Mouse (Mus musculus): ENCODE data around the gene Lrrc9. TPM values are rescaled to one million over a fixed set of nuclear protein-coding genes. Genes with fewer than 3 reads are reported as not detected.
A peak's percentile ranks its signal among the peaks of the same experiment; 100 is the strongest.

Lrrc9 gene
- polyA plus RNA-seq, 1 experiment = 3.1 TPM

DNA sequence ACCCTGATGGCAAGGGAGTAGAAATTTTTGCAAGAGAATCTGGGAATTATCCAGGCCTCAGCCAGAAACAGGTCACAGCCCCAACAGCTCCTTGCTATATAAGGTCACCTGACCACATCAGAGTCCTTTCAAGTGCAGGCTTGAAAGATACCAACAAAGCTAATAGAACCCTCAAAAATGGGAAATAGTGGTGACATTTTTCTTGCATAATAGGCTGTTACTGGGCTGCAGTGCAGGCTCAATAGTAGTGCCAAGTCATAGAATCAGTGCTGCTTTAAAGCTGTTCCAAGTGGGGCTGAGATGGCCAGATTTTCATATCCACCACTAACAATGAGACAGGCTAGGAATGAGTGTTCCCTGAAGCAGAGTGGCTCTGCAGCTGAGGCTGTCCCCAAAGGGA lies 40.6 kb downstream of the Lrrc9 start:
- TF ChIP-seq POLR2A (IDR thresholded peaks at IDR 0.05; ENCODE audit: borderline replicate concordance, extremely low read depth, insufficient read depth, insufficient read length, poor library complexity, severe bottlenecking) (no peak), CTCF (IDR thresholded peaks at IDR 0.05; ENCODE audit: borderline replicate concordance, extremely low read depth, insufficient read depth, insufficient read length) (no peak)
- peak; percentile 64 for DNase-seq (ENCODE audit: low read depth)

DNA sequence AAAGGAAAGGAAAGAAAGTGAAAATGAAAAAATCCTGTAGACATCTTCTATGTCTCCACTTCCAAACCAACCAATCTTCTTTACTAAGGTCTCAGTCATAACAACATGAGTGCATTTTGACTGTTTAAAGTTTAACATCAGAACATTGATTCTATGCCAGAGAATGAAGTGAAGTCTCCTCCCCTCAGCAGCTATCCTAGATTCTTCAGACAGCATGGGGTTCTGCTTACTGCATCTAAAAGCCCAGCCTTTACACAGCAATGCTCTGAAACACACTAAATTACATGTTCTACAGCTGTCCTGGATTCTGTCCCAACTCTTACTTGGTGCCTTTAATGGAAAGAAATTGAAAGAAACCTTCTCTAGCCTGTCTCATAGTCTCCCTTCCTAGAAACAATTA lies 43.2 kb downstream of the Lrrc9 start:
- TF ChIP-seq CTCF (IDR thresholded peaks at IDR 0.05; ENCODE audit: borderline replicate concordance, extremely low read depth, insufficient read depth, insufficient read length) (no peak), POLR2A (IDR thresholded peaks at IDR 0.05; ENCODE audit: borderline replicate concordance, extremely low read depth, insufficient read depth, insufficient read length, poor library complexity, severe bottlenecking) (no peak)
- DNase-seq (ENCODE audit: low read depth) = no peak

DNA sequence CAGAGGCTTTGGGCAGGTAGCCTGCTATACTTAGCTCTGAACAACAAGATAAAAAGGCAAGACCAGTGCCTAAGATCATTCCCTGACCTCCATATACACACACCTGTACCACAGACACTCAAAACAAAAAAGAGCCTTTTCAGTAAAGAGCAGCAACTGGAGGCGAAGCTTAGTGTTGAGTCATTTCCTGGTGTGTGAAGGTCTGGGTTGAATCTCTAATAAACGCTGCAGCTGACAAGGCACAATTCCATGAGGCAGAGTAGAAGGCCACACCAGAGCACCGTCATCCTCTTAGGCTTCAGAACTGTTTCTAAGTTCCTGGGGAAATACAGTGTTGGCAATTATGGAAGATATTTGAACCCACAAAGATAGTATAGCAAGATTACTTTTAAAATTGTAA lies 45.8 kb downstream of the Lrrc9 start:
- no peak for DNase-seq (ENCODE audit: low read depth)
- TF ChIP-seq POLR2A (IDR thresholded peaks at IDR 0.05; ENCODE audit: borderline replicate concordance, extremely low read depth, insufficient read depth, insufficient read length, poor library complexity, severe bottlenecking) = no peak
- no peak for TF ChIP-seq CTCF (IDR thresholded peaks at IDR 0.05; ENCODE audit: borderline replicate concordance, extremely low read depth, insufficient read depth, insufficient read length)

DNA sequence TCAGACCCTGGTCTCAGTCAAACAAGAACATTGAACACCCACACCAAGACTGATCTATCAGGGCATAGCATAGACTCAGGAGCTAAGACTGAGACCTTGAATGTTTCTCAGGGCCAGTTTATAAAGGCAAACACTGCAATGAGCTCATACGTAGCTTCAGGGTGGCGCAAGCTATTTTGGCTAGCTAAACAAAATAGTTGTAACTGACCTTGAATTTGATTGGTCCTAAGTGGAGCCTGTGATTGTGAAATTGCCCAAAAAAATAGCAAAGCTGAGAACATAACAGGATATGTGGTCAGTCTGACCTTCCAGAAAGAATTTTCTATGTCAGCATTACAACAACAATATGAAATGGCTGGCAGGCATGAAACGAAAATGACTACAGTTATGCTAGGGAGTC lies 48.3 kb downstream of the Lrrc9 start:
- no peak for DNase-seq (ENCODE audit: low read depth)
- TF ChIP-seq CTCF (IDR thresholded peaks at IDR 0.05; ENCODE audit: borderline replicate concordance, extremely low read depth, insufficient read depth, insufficient read length) = no peak
- no peak for TF ChIP-seq POLR2A (IDR thresholded peaks at IDR 0.05; ENCODE audit: borderline replicate concordance, extremely low read depth, insufficient read depth, insufficient read length, poor library complexity, severe bottlenecking)

DNA sequence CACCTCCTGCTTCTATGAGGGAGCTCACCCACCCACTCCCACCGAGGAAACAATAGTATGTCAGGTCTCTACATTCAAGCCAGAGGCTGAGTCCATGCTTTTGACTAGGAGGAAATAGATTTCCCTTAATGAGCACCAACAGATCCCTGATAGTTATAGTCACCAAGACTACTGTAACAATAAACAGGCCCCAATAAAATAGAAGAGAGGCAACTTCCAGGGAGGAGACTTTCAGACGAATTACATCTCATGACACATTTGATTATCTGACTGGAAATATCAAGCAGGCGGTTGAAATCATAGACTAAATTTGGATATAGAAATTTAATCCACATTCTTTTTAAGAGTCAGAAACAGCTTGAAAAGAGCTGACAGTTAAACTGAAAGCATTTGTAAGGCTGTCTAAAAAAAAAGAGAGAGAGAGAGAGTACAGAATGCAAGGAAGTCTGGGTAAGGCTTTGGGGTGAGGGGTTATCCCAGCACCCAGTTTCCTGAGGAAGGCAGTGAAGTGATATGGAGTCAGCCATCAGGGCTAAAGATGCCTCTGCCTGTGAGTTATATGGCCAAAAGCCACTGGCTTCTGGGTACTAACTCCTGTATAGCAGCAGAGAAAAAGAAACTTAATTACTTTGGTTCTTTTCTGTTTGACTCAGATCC lies 49.5 kb downstream of the Lrrc9 start:
- no peak for DNase-seq (ENCODE audit: low read depth)

DNA sequence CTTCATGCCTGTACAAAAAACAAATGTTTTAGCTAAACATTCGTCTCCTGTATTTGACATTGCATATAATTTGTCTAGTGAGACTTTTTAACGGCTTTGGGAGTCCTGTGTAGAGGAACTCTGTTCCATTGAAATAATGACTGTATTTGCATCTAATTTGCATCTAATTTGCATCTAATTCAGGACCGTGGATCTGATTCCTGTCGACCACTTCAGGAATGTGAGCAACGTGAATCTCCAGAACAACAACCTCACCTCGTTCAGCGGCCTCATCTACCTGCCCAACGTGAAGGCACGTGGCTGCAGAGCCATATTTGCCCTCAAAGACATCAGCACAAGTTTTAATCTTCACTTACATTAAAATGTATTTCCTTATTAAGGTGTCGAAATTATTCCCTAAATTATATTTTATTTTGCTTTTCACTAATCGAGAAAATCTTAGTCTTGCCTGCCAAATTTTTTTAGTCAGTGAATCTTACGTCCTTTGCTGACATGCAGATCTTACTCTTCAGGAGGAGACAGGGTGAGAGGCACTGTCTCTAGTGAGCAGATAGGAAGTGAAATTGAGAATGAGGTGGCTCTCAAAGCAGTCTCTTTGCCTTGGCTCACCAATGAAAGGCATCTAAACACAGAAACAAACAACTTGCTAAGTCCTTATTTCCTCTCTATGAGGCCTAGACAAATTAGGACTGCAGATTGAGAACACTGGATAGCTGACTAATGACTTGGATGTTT lies 55.4 kb downstream of the Lrrc9 start:
- TF ChIP-seq CTCF (IDR thresholded peaks at IDR 0.05; ENCODE audit: borderline replicate concordance, extremely low read depth, insufficient read depth, insufficient read length) (no peak), POLR2A (IDR thresholded peaks at IDR 0.05; ENCODE audit: borderline replicate concordance, extremely low read depth, insufficient read depth, insufficient read length, poor library complexity, severe bottlenecking) (no peak)
- DNase-seq (ENCODE audit: low read depth) = peak; percentile 64

More for the DNA sequence above, 49.5 kb downstream of the Lrrc9 start:
- TF ChIP-seq CTCF (IDR thresholded peaks at IDR 0.05; ENCODE audit: borderline replicate concordance, extremely low read depth, insufficient read depth, insufficient read length) (no peak), POLR2A (IDR thresholded peaks at IDR 0.05; ENCODE audit: borderline replicate concordance, extremely low read depth, insufficient read depth, insufficient read length, poor library complexity, severe bottlenecking) (no peak)

DNA sequence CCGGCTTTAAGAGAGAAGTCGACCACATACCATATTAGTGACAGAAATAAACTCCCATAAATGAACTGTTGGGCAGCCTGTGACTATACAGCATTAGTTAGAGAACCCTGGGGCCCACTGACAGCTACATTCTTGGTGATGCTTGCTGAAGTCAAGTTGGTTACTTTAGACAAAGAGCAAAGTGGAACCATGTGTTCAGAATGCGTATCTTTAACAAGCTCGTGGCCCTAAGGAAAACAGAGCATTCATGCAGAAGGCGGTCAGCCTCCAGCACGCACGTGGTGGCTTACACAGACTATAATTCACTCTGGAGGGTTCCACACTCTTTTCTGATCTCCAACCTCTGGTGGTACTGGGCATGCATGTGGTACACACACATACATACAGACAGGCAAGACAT lies 67.9 kb downstream of the Lrrc9 start:
- no peak for TF ChIP-seq POLR2A (IDR thresholded peaks at IDR 0.05; ENCODE audit: borderline replicate concordance, extremely low read depth, insufficient read depth, insufficient read length, poor library complexity, severe bottlenecking)
- no peak for TF ChIP-seq CTCF (IDR thresholded peaks at IDR 0.05; ENCODE audit: borderline replicate concordance, extremely low read depth, insufficient read depth, insufficient read length)
- no peak for DNase-seq (ENCODE audit: low read depth)

DNA sequence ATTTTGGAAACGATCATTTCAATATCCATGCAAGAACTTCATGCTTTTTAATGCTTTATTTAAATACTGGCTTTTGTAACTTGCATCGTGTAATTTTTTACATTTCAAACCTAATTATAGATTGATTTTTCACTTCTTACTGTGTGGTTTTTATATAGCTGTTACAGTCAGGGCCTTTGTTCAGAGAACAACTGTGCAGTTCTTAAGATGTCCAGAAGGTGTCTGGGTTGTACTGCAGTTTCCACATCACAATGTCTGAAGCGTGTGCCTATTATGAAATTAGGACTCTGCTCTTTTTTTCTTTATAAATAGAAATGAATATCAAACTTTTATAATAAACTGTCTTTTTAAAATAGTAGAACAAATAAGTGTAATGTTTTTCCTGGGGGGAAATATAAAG lies 73.8 kb downstream of the Lrrc9 start:
- TF ChIP-seq CTCF (IDR thresholded peaks at IDR 0.05; ENCODE audit: borderline replicate concordance, extremely low read depth, insufficient read depth, insufficient read length) (peak; percentile 55; the same call in 1 of the 2 replicates), POLR2A (IDR thresholded peaks at IDR 0.05; ENCODE audit: borderline replicate concordance, extremely low read depth, insufficient read depth, insufficient read length, poor library complexity, severe bottlenecking) (no peak)
- DNase-seq (ENCODE audit: low read depth) = peak; percentile 74

DNA sequence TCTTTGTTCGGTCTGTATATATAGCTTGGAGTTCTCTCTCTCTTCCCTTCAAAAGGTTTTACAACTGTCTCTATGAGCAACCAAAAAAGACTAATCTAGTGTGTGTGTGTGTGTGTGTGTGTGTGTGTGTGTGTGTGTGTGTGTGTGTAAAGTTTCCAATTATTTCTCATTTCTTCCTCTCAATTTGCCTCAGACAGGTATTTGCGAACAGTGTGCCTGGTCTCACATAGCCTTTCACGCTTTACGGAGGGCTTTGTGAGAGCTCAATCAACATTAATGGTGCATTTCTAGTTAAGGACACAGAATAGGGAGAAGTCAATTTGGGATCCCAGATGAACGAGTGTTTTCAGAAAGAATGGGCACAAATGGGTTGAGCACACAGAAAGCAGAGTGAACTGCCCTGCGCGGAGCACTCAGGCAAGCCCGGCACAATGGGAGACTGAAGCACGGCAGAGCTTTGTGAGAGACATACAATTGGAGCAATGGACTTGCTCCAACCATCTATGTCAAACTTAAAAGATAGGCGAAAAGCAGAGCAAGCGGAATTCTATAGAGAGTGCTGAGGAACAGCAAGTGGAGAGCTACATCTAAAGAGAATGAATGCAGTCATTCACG lies 76.6 kb downstream of the Lrrc9 start:
- peak; percentile 86 for DNase-seq (ENCODE audit: low read depth)
- TF ChIP-seq CTCF (IDR thresholded peaks at IDR 0.05; ENCODE audit: borderline replicate concordance, extremely low read depth, insufficient read depth, insufficient read length) (no peak), POLR2A (IDR thresholded peaks at IDR 0.05; ENCODE audit: borderline replicate concordance, extremely low read depth, insufficient read depth, insufficient read length, poor library complexity, severe bottlenecking) (no peak)

DNA sequence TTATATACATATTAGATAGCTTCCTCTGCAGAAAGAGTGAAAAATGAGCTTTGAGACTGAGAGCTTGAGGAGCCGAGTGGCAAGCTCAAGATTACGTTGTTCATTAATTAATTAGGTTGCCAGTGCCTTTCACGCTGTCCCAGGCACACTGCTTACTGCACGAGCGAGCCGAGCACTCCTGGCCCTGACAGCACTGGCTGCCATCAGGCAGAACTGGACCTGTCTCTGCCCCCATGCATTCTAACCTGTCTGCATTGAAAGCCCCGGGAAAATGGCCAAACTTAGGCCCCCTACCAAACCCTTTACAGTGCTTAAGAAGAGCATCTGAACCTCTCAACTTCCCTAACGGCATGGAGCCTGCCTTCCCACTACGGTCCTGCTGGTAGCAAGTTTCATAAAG lies 77.7 kb downstream of the Lrrc9 start:
- peak; percentile 78 for DNase-seq (ENCODE audit: low read depth)

DNA sequence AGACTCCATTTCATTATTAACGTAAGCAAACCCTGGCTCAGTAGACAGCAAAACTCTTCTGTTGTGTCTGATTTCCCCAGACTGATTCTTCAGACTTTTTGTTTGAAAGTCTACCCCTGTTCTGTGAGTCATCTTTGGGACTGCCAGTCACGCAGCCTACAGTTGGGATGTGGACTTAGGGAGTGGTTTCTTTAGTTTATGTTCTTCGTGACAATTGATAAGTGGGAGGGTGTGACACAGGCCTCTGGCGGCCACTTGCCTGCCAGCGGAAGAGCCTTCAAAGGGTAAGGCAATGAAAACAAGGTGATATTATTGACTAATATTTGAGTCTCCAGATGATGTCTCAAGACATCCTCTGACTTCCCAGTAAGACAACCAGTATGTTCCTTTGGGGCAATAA lies 78.2 kb downstream of the Lrrc9 start:
- TF ChIP-seq POLR2A (IDR thresholded peaks at IDR 0.05; ENCODE audit: borderline replicate concordance, extremely low read depth, insufficient read depth, insufficient read length, poor library complexity, severe bottlenecking) = no peak
- TF ChIP-seq CTCF (IDR thresholded peaks at IDR 0.05; ENCODE audit: borderline replicate concordance, extremely low read depth, insufficient read depth, insufficient read length) = no peak
- no peak for DNase-seq (ENCODE audit: low read depth)

More for the DNA sequence above, 77.7 kb downstream of the Lrrc9 start:
- TF ChIP-seq CTCF (IDR thresholded peaks at IDR 0.05; ENCODE audit: borderline replicate concordance, extremely low read depth, insufficient read depth, insufficient read length) (no peak), POLR2A (IDR thresholded peaks at IDR 0.05; ENCODE audit: borderline replicate concordance, extremely low read depth, insufficient read depth, insufficient read length, poor library complexity, severe bottlenecking) (no peak)

All from brain, embryonic 14.5 days (tissue).